ENCODE assay signal across 11 mouse cellular contexts in the genomic region with DNA sequence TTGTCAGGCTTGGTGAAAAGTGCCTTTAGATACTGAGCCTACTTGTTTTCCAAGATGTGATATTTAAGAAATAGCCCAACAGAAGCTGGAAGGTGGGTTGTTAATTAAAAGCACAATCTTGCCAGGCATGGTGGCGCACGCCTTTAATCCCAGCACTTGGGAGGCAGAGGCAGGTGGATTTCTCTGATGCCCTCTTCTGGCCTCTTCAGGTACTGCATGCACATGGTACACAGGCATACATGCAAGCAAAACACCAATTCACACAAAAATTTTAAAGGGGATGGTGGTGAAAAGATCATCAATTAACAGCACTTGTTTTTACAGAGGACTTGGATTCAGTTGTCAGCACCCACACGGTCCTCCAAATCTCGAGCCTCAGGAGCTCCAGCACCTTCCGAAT. TPM values are rescaled to one million over a fixed set of nuclear protein-coding genes. Genes with fewer than 3 reads are reported as not detected.
DNase-seq lines count a peak whose midpoint lies in the region; ATAC-seq and TF ChIP-seq lines count a peak whose summit lies in the region.
"Had no signal": no experiment of that assay in that cellular context is flagged by ENCODE, and none has a peak within 500 bp of the region (broad histone marks: within the 10 kb centered on the region; RNA-seq: fewer than 3 reads in every experiment).

No protein-coding gene starts in this region.

- TF ChIP-seq EP300 in stomach, postnatal 0 days (optimal IDR thresholded peaks at IDR 0.05) = no peak

- no peak for TF ChIP-seq POLR2A in cerebellum, adult 2 months (IDR thresholded peaks at IDR 0.05; ENCODE audit: borderline replicate concordance, insufficient read depth, low read length)
- TF ChIP-seq POLR2A in liver, adult 2 months (IDR thresholded peaks at IDR 0.05; ENCODE audit: extremely low read depth, insufficient read depth, low read length) = no peak

- ATAC-seq in liver, embryonic 11.5 days (replicated peaks; ENCODE audit: low FRiP score) = no peak
- ATAC-seq in stomach, postnatal 0 days (ENCODE audit: low FRiP score, low TSS enrichment) = no peak
- no peak for ATAC-seq in granulocyte monocyte progenitor cell, adult 5-6 weeks (replicated peaks; ENCODE audit: poor library complexity, severe bottlenecking)

- WGBS in cerebellum, adult 2 months = 83% methylated on average over 5 of the region's 5 CpGs
- 97% methylated on average over 5 of the region's 5 CpGs for WGBS in liver, adult 2 months
- 85% methylated on average over 5 of the region's 5 CpGs for WGBS in liver, embryonic 11.5 days
- WGBS in stomach, postnatal 0 days = 89% methylated on average over 5 of the region's 5 CpGs

- H3K9me3 ChIP-seq in liver, embryonic 11.5 days (ENCODE audit: control insufficient read depth, low read length) = no peaks in the 10 kb centered on the region
- H3K9me3 ChIP-seq in stomach, postnatal 0 days (ENCODE audit: control insufficient read depth, low read length) = no peaks in the 10 kb centered on the region
- H3K9me3 ChIP-seq: forebrain, embryonic 10.5 days had no signal

- H3K79me2 ChIP-seq in liver, adult 2 months (ENCODE audit: control insufficient read depth, insufficient read depth, low read length) = no peaks in the 10 kb centered on the region

- no peak overlapping the region for H3K4me3 ChIP-seq in cerebellum, adult 2 months (replicated peaks; ENCODE audit: insufficient read depth, low read depth, low read length)
- H3K4me3 ChIP-seq in liver, adult 2 months (ENCODE audit: insufficient read depth, low read depth, low read length) = no peak overlapping the region
- no peak overlapping the region for H3K4me3 ChIP-seq in liver, embryonic 11.5 days (ENCODE audit: low read depth, low read length)
- H3K4me3 ChIP-seq in stomach, postnatal 0 days (ENCODE audit: low read depth, low read length) = no peak overlapping the region
- H3K4me3 ChIP-seq: forebrain, embryonic 10.5 days had no signal

- no peaks in the 10 kb centered on the region for H3K27me3 ChIP-seq in cerebellum, adult 2 months (ENCODE audit: control insufficient read depth, insufficient read depth, low read length)
- no peaks in the 10 kb centered on the region for H3K27me3 ChIP-seq in liver, adult 2 months (ENCODE audit: control insufficient read depth, insufficient read depth, low read length)
- H3K27me3 ChIP-seq in liver, embryonic 11.5 days (replicated peaks; ENCODE audit: control insufficient read depth, insufficient read depth, low read length) = no peaks in the 10 kb centered on the region; the same call in 1 of the 2 replicates
- no peaks in the 10 kb centered on the region for H3K27me3 ChIP-seq in stomach, postnatal 0 days (ENCODE audit: control insufficient read depth, insufficient read depth, low read length)

- H3K27ac ChIP-seq in cerebellum, adult 2 months (ENCODE audit: insufficient read depth, low read length) = no peak overlapping the region
- no peak overlapping the region for H3K27ac ChIP-seq in liver, adult 2 months (replicated peaks; ENCODE audit: insufficient read depth, low read depth, low read length)
- no peak overlapping the region for H3K27ac ChIP-seq in liver, embryonic 11.5 days (ENCODE audit: low read depth, low read length)
- H3K27ac ChIP-seq in stomach, postnatal 0 days (replicated peaks) = no peak overlapping the region
- H3K27ac ChIP-seq: forebrain, embryonic 10.5 days had no signal

- H3K4me1 ChIP-seq in cerebellum, adult 2 months (ENCODE audit: control insufficient read depth, insufficient read depth, low read length) = no peaks in the 10 kb centered on the region
- H3K4me1 ChIP-seq in liver, adult 2 months (ENCODE audit: control insufficient read depth, insufficient read depth, low read length) = 0 out of 2 replicates have a peak, but pooled peaks cover 1% of the 10 kb centered on the region
- 0 out of 2 replicates have a peak, but pooled peaks cover 2% of the 10 kb centered on the region for H3K4me1 ChIP-seq in liver, embryonic 11.5 days (replicated peaks; ENCODE audit: control insufficient read depth, insufficient read depth, low read length)
- H3K4me1 ChIP-seq in stomach, postnatal 0 days (replicated peaks; ENCODE audit: control insufficient read depth, insufficient read depth) = no peaks in the 10 kb centered on the region

- no peak overlapping the region for H3K4me2 ChIP-seq in liver, embryonic 11.5 days
- no peak overlapping the region for H3K4me2 ChIP-seq in stomach, postnatal 0 days (replicated peaks; ENCODE audit: low read depth)
- H3K4me2 ChIP-seq: midbrain, embryonic 11.5 days had no signal

- DNase-seq in cerebellum, adult 2 months = peak in 1 of 2 experiments; percentile 20
- DNase-seq in cerebellum, adult 9-11 months = no peak
- no peak for DNase-seq in liver, adult 2 months (ENCODE audit: extremely low read depth, low read depth, low spot score)
- no peak for DNase-seq in liver, embryonic 11.5 days (ENCODE audit: low spot score)
- peak; percentile 21 for DNase-seq in c-Kit-positive CD71-positive TER-119-negative erythroid progenitor cells, embryonic 14.5 days (ENCODE audit: low read depth)
- DNase-seq in stomach, postnatal 0 days (ENCODE audit: low spot score) = peak; percentile 20
- DNase-seq in ovary, postnatal 36 days (ENCODE audit: low spot score) = no peak
- DNase-seq: heart, postnatal 4 days had no signal

- no peaks in the 10 kb centered on the region for H3K36me3 ChIP-seq in liver, adult 2 months (ENCODE audit: control insufficient read depth, insufficient read depth, low read length)
- no peaks in the 10 kb centered on the region for H3K36me3 ChIP-seq in liver, embryonic 11.5 days (ENCODE audit: control insufficient read depth, insufficient read depth, low read length)
- H3K36me3 ChIP-seq in stomach, postnatal 0 days (ENCODE audit: control insufficient read depth, insufficient read depth, low read length) = no peaks in the 10 kb centered on the region
- H3K36me3 ChIP-seq: forebrain, embryonic 10.5 days had no signal

- H3K9ac ChIP-seq in liver, adult 2 months (ENCODE audit: low read depth, low read length) = no peak overlapping the region
- H3K9ac ChIP-seq in liver, embryonic 11.5 days (ENCODE audit: low read depth, low read length) = no peak overlapping the region
- H3K9ac ChIP-seq in stomach, postnatal 0 days (ENCODE audit: low read length) = no peak overlapping the region

- TF ChIP-seq CTCF in cerebellum, adult 2 months (IDR thresholded peaks at IDR 0.05; ENCODE audit: borderline replicate concordance, insufficient read depth, low read depth, low read length) = peak; percentile 23; the same call in 1 of the 2 replicates
- peak; percentile 45 for TF ChIP-seq CTCF in liver, adult 2 months (IDR thresholded peaks at IDR 0.05; ENCODE audit: low read depth, low read length)
- TF ChIP-seq CTCF in stomach, postnatal 0 days (IDR thresholded peaks at IDR 0.05; ENCODE audit: low read depth) = peak; percentile 61

RNA-seq across cellular contexts. Expression of a gene that starts 35.6 kb away (rescaled TPM):
- polyA plus RNA-seq in cerebellum, adult 2 months (2012; rRNA removed) = 36.9 and 38.5 TPM in 2 replicates
- total RNA-seq in liver, adult 2 months (2014; rRNA removed) = under 0.01 and 0.07 TPM in 2 replicates
- polyA plus RNA-seq in liver, adult 2 months (2012; rRNA removed) = 0.01 TPM in 1 of 2 replicates, not detected in the other
- polyA plus RNA-seq in liver, embryonic 11.5 days (2014; fragmentation: Nextera tagmentation; extraction: Ambion mirVana) = 0.51 and 0.59 TPM in 2 replicates
- polyA plus RNA-seq in stomach, postnatal 0 days (2015; fragmentation: Nextera tagmentation; extraction: Ambion mirVana) = 1.7 TPM in 2 replicates
- total RNA-seq in granulocyte monocyte progenitor cell, adult 5-6 weeks (2014; fragmentation: Nextera tagmentation) = not detected in 2 replicates
- total RNA-seq in granulocyte monocyte progenitor cell, adult 5-6 weeks (2017) = not detected in 2 replicates

RNA-seq across cellular contexts. Expression of a gene that starts 41.6 kb away (rescaled TPM):
- polyA plus RNA-seq in cerebellum, adult 2 months (2012; rRNA removed) = 69.2 and 83.3 TPM in 2 replicates
- 656 and 716 TPM in 2 replicates for total RNA-seq in liver, adult 2 months (2014; rRNA removed)
- 1,676 and 1,804 TPM in 2 replicates for polyA plus RNA-seq in liver, adult 2 months (2012; rRNA removed)
- polyA plus RNA-seq in liver, embryonic 11.5 days (2014; fragmentation: Nextera tagmentation; extraction: Ambion mirVana) = 33.6 and 34.5 TPM in 2 replicates
- 49.0 and 52.2 TPM in 2 replicates for polyA plus RNA-seq in stomach, postnatal 0 days (2015; fragmentation: Nextera tagmentation; extraction: Ambion mirVana)
- total RNA-seq in granulocyte monocyte progenitor cell, adult 5-6 weeks (2014; fragmentation: Nextera tagmentation) = not detected in 2 replicates
- not detected in 2 replicates for total RNA-seq in granulocyte monocyte progenitor cell, adult 5-6 weeks (2017)
- total RNA-seq: heart, postnatal 4 days had no signal
- polyA plus RNA-seq: forebrain, embryonic 10.5 days; midbrain, embryonic 11.5 days had no signal

Comparison
In these comparisons a context has a peak if more than half of its experiments do, and no peak if none do; other contexts are left out.
1. RNA of a gene that starts 41.6 kb away (polyA plus RNA-seq): 1,676 to 1,804 TPM in liver, adult 2 months; 69.2 to 83.3 TPM in cerebellum, adult 2 months, 49.0 to 52.2 TPM in stomach, postnatal 0 days and 33.6 to 34.5 TPM in liver, embryonic 11.5 days; every median in the first group is over 10 times any median in the second.
2. DNase-seq: peak in c-Kit-positive CD71-positive TER-119-negative erythroid progenitor cells, embryonic 14.5 days (single experiment) and stomach, postnatal 0 days (single experiment); none in cerebellum, adult 9-11 months (single experiment), liver, adult 2 months (single experiment), liver, embryonic 11.5 days (single experiment) and ovary, postnatal 36 days (single experiment).
3. RNA of a gene that starts 35.6 kb away (polyA plus RNA-seq): 36.9 to 38.5 TPM in cerebellum, adult 2 months; 1.7 TPM in stomach, postnatal 0 days, 0.51 to 0.59 TPM in liver, embryonic 11.5 days and 0.01 TPM in liver, adult 2 months; every median in the first group is over 10 times any median in the second.
4. Peak in every context shown above with its lines, with median percentiles within 50 percentile points of each other: CTCF ChIP-seq.